Mouse (Mus musculus): ENCODE measurements around the gene Kcnip2. TPM values are rescaled to one million over a fixed set of nuclear protein-coding genes. Genes with fewer than 3 reads are reported as not detected.

The Kcnip2 gene
- polyA plus RNA-seq, 1 experiment from 2014 or later, result 1.2 TPM

- no peaks in the 10 kb centered on the region for H3K27me3 ChIP-seq
- no peak overlapping the region for H3K27ac ChIP-seq (replicated peaks)
- 93% methylated on average over 3 of the region's 3 CpGs for WGBS
Measured at GRCm38 (mm10) chr19:45760810-45761209, 55.1 kb downstream of the Kcnip2 start.

GRCm38 (mm10) chr19:45758671-45759070, 57.2 kb downstream of the Kcnip2 start:
- peaks cover 92% of the 10 kb centered on the region for H3K36me3 ChIP-seq
- H3K4me1 ChIP-seq, result no peaks in the 10 kb centered on the region
- 93% methylated on average over 5 of the region's 5 CpGs for WGBS
- no peak for ATAC-seq (ENCODE audit: low FRiP score, low read depth)
- no peaks in the 10 kb centered on the region for H3K9me3 ChIP-seq
- H3K27me3 ChIP-seq, result no peaks in the 10 kb centered on the region
- no peak overlapping the region for H3K4me3 ChIP-seq
- H3K9ac ChIP-seq (replicated peaks), result no peak overlapping the region
- H3K4me2 ChIP-seq (replicated peaks), result no peak overlapping the region
- H3K27ac ChIP-seq (replicated peaks), result no peak overlapping the region

More at GRCm38 (mm10) chr19:45760810-45761209, 55.1 kb downstream of the Kcnip2 start:
- Histone ChIP-seq H3K9ac (replicated peaks) (no peak overlapping the region), H3K36me3 (peaks cover 91% of the 10 kb centered on the region), H3K4me3 (no peak overlapping the region), H3K4me2 (replicated peaks) (no peak overlapping the region), H3K9me3 (no peaks in the 10 kb centered on the region), H3K4me1 (no peaks in the 10 kb centered on the region)
- ATAC-seq (ENCODE audit: low FRiP score, low read depth), result no peak

- Histone ChIP-seq H3K27ac (replicated peaks) (no peak overlapping the region), H3K9me3 (no peaks in the 10 kb centered on the region), H3K9ac (replicated peaks) (no peak overlapping the region), H3K4me1 (peaks cover 9% of the 10 kb centered on the region), H3K27me3 (peaks cover 3% of the 10 kb centered on the region), H3K4me2 (replicated peaks) (no peak overlapping the region), H3K4me3 (no peak overlapping the region), H3K36me3 (peaks cover 70% of the 10 kb centered on the region)
- WGBS, result 90% methylated on average over 3 of the region's 3 CpGs
- no peak for ATAC-seq (ENCODE audit: low FRiP score, low read depth)
Measured at GRCm38 (mm10) chr19:45753551-45753950, 62.3 kb downstream of the Kcnip2 start.

- no peak overlapping the region for H3K4me3 ChIP-seq
- ATAC-seq (ENCODE audit: low FRiP score, low read depth), result no peak
- H3K27me3 ChIP-seq, result peaks cover 15% of the 10 kb centered on the region
- no peaks in the 10 kb centered on the region for H3K9me3 ChIP-seq
- peaks cover 19% of the 10 kb centered on the region for H3K4me1 ChIP-seq
- whole genome bisulfite sequencing, result 93% methylated on average over 7 of the region's 7 CpGs
- no peak overlapping the region for H3K4me2 ChIP-seq (replicated peaks)
- H3K27ac ChIP-seq (replicated peaks), result no peak overlapping the region
- peaks cover 53% of the 10 kb centered on the region for H3K36me3 ChIP-seq
- H3K9ac ChIP-seq (replicated peaks), result no peak overlapping the region
Measured at GRCm38 (mm10) chr19:45751881-45752280, 64.0 kb downstream of the Kcnip2 start.

- under 1% methylated on average over 40 of the region's 60 CpGs for WGBS
- Histone ChIP-seq H3K27ac (replicated peaks) (no peak within 1 kb of the TSS), H3K4me2 (replicated peaks) (peak within 1 kb of the TSS; percentile 99), H3K27me3 (peaks cover 40% of the 10 kb centered on the region), H3K9me3 (no peaks in the 10 kb centered on the region), H3K9ac (replicated peaks) (peak within 1 kb of the TSS; percentile 86), H3K4me3 (peak within 1 kb of the TSS; percentile 94), H3K36me3 (peaks cover 29% of the 10 kb centered on the region), H3K4me1 (peaks cover 30% of the 10 kb centered on the region)
- ATAC-seq (ENCODE audit: low FRiP score, low read depth), result peak; percentile 80
Measured at GRCm38 (mm10) chr19:45749243-45750043, 66.4 kb downstream of the Kcnip2 start, which contains the start of gene Npm3. Gene Npm3, minus strand, starts transcription at chr19:45749591.

- 3% methylated on average over 33 of the region's 33 CpGs for WGBS
- H3K9me3 ChIP-seq, result no peaks in the 10 kb centered on the region
- ATAC-seq (ENCODE audit: low FRiP score, low read depth), result peak; percentile 13; the same call in 1 of the 2 replicates
- peaks cover 47% of the 10 kb centered on the region for H3K27me3 ChIP-seq
- H3K4me3 ChIP-seq, result peak overlapping the region; percentile 94
- peaks cover 22% of the 10 kb centered on the region for H3K36me3 ChIP-seq
- H3K4me2 ChIP-seq (replicated peaks), result peak overlapping the region; percentile 99
- H3K27ac ChIP-seq (replicated peaks), result no peak overlapping the region
- peaks cover 30% of the 10 kb centered on the region for H3K4me1 ChIP-seq
- peak overlapping the region; percentile 86 for H3K9ac ChIP-seq (replicated peaks)
Measured at GRCm38 (mm10) chr19:45748691-45749242, 67.1 kb downstream of the Kcnip2 start.

- WGBS, result 57% methylated on average over 9 of the region's 9 CpGs
- peaks cover 52% of the 10 kb centered on the region for H3K27me3 ChIP-seq
- peaks cover 17% of the 10 kb centered on the region for H3K36me3 ChIP-seq
- peak overlapping the region; percentile 86; the same call in 1 of the 2 replicates for H3K9ac ChIP-seq (replicated peaks)
- H3K4me3 ChIP-seq, result peak overlapping the region; percentile 94
- no peaks in the 10 kb centered on the region for H3K9me3 ChIP-seq
- no peak for ATAC-seq (ENCODE audit: low FRiP score, low read depth)
- H3K4me2 ChIP-seq (replicated peaks), result peak overlapping the region; percentile 99
- peaks cover 30% of the 10 kb centered on the region for H3K4me1 ChIP-seq
- no peak overlapping the region for H3K27ac ChIP-seq (replicated peaks)
Measured at GRCm38 (mm10) chr19:45748206-45748605, 67.7 kb downstream of the Kcnip2 start.

- no peaks in the 10 kb centered on the region for H3K9me3 ChIP-seq
- no peak for ATAC-seq (ENCODE audit: low FRiP score, low read depth)
- peaks cover 8% of the 10 kb centered on the region for H3K36me3 ChIP-seq
- H3K4me3 ChIP-seq, result no peak overlapping the region
- H3K27ac ChIP-seq (replicated peaks), result no peak overlapping the region
- no peak overlapping the region for H3K4me2 ChIP-seq (replicated peaks)
- peaks cover 62% of the 10 kb centered on the region for H3K27me3 ChIP-seq
- WGBS, result 39% methylated on average over 11 of the region's 11 CpGs
- peaks cover 39% of the 10 kb centered on the region for H3K4me1 ChIP-seq
- H3K9ac ChIP-seq (replicated peaks), result no peak overlapping the region
Measured at GRCm38 (mm10) chr19:45747028-45747867, 68.6 kb downstream of the Kcnip2 start.

- WGBS, result 10% methylated on average over 29 of the region's 29 CpGs
- Histone ChIP-seq H3K27me3 (peaks cover 70% of the 10 kb centered on the region), H3K4me3 (no peak overlapping the region), H3K4me1 (peaks cover 46% of the 10 kb centered on the region), H3K27ac (replicated peaks) (no peak overlapping the region), H3K36me3 (peaks cover under 1% of the 10 kb centered on the region; the same call in 1 of the 2 replicates), H3K9ac (replicated peaks) (no peak overlapping the region), H3K9me3 (no peaks in the 10 kb centered on the region), H3K4me2 (replicated peaks) (no peak overlapping the region)
- ATAC-seq (ENCODE audit: low FRiP score, low read depth), result no peak
Measured at GRCm38 (mm10) chr19:45746153-45747020, 69.5 kb downstream of the Kcnip2 start.

GRCm38 (mm10) chr19:45745344-45746152, 70.3 kb downstream of the Kcnip2 start:
- H3K9ac ChIP-seq (replicated peaks), result no peak overlapping the region
- no peaks in the 10 kb centered on the region for H3K9me3 ChIP-seq
- ATAC-seq (ENCODE audit: low FRiP score, low read depth), result no peak
- peaks cover 46% of the 10 kb centered on the region for H3K4me1 ChIP-seq
- no peak overlapping the region for H3K27ac ChIP-seq (replicated peaks)
- 2% methylated on average over 32 of the region's 32 CpGs for WGBS
- H3K4me3 ChIP-seq, result no peak overlapping the region
- peaks cover 78% of the 10 kb centered on the region for H3K27me3 ChIP-seq
- no peak overlapping the region for H3K4me2 ChIP-seq (replicated peaks)
- H3K36me3 ChIP-seq, result no peaks in the 10 kb centered on the region
